Mouse (Mus musculus) G1E (cell line): ENCODE results near the gene Litaf.

Experiments
- CTCF ChIP-seq: IDR thresholded peaks from 2 replicates; pipeline ENCODE4 v1.5.1; 2012; ENCODE audit warnings: low read depth, low read length, inconsistent platforms, mixed read lengths
- GATA2 ChIP-seq: IDR thresholded peaks from 2 replicates; pipeline ENCODE4 v1.6.1; 2012; ENCODE audit warnings: low read depth, low read length, inconsistent platforms, borderline replicate concordance

DNA sequence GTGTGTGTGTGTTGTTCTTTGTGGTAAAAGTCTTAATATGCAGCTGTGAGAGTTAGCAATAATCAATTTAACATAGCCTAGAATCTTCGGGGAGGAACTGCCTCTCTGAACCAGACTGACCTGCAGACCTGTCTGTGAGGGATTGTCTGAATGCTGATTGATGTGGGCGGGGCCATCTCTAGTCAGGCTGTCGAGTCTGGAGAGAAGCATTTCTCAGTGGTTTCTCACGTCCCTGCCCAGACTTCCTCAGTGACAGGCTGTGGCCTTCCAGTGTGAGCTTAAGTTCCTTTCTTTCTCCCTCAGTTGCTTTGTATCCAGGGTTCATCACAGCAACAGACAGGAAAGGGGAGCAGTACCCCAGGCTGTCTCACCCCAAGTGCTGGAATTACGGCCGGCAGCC, 11.5 kb downstream of the Litaf start:
- TF ChIP-seq CTCF, result no peak
- no peak for TF ChIP-seq GATA2
